Mouse (Mus musculus) layer of hippocampus, adult 9-10 months (tissue): ENCODE measurements around the gene Dync2h1.
"Not testable (repeated sequence)": the region's sequence is repeated elsewhere in the genome, so short reads cannot be mapped to it uniquely, and the experiment has no call there.

Experiments used
- DNase-seq: peaks from one replicate; pipeline ENCODE4 v3.0.0; 2022; ENCODE audit warnings: low spot score

Dync2h1 gene

GRCm38 (mm10) chr9:7184172-7184896 lies at the start of gene Dync2h1, which contains the start of gene Dcun1d5:
Gene Dync2h1 (minus strand): TSS chr9:7184446.
Gene Dcun1d5 (plus strand): TSS chr9:7184520.
- DNase-seq, result peak; percentile 82

DNA sequence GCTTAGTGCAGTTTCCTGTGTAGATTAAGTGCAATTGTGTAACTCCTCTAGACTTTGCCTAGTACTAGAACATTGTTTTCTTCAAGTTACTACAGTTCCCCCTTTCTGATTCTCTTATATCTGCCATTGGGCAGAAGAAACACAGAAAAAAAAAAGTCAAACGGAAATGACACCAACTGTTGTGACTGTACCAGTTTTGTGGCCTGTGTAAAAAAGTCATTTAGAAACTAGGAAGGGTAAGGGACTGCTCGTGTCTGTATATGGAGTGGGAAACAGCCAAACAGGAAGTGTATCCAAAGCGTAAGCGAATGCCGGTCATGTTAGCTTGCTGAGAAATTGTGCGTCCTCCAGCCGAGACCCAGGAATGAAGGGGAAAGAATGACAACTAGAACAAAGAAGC lies 37.2 kb upstream of the Dync2h1 start:
- DNase-seq, result peak; percentile 2

- peak; percentile 6 for DNase-seq
These were observed 36.8 kb upstream of the Dync2h1 start for GRCm38 (mm10) chr9:7221024-7221423.

- DNase-seq, result peak; percentile 5
These were observed 32.0 kb upstream of the Dync2h1 start for GRCm38 (mm10) chr9:7216240-7216639.

GRCm38 (mm10) chr9:7190694-7191093 lies 6.4 kb upstream of the Dync2h1 start:
- not testable (repeated sequence) for DNase-seq

- peak; percentile 5 for DNase-seq
These were observed 648 bp upstream of the Dync2h1 start for GRCm38 (mm10) chr9:7184897-7185291.

DNA sequence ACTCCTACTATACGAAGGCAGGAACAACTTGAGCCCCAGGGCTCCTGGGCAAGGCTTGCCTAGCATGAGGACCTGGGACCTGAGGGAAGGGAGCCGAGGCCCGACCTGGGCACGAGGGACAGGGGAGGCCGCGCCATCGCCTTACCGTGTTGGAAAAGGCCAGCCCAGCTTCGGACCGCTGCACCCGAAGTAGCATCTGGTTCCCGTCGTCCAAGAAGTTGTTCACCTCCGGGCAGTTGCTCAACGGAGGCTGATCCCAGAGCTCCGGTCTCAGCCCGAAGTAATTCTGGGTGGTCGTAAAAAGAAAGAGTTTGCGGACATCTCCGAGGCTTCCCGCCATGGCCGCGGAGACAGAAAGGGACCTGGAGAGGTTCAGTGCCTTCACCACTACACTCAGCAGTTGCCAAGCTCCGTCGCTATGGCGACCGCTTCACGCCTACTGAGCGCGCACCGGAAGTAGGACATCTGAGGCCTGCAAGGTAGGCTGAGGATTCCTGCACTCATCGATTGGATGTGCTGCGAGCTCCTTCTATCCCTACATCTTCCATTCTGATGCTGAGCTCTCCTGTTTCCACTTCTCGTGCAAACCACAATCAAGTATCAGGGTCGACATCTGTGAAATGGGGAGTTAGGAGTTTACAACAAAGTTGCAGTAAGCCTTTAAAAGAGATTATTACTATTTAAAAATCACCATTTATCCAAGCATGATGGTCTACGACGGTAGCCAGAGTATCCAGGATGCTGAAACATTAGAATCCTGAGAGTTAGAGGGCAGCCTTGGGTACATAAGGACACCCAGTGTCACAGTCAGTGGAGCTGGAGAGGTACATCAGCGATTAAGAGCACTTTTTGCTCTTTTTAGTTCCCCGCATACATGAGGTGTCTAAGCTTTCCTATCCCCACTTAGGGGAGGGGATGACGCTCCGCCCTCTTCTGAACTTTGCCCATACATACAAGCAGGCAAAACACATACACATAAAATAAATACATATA lies 7.3 kb downstream of the Dync2h1 start:
- peak; percentile 79 for DNase-seq

- no peak for DNase-seq
These were observed 10.5 kb downstream of the Dync2h1 start for GRCm38 (mm10) chr9:7173756-7174155.

GRCm38 (mm10) chr9:7167339-7167998 lies 16.8 kb downstream of the Dync2h1 start:
- DNase-seq, result no peak

GRCm38 (mm10) chr9:7160688-7161087 lies 23.6 kb downstream of the Dync2h1 start:
- no peak for DNase-seq

- no peak for DNase-seq
These were observed 24.5 kb downstream of the Dync2h1 start for GRCm38 (mm10) chr9:7159718-7160117.

DNA sequence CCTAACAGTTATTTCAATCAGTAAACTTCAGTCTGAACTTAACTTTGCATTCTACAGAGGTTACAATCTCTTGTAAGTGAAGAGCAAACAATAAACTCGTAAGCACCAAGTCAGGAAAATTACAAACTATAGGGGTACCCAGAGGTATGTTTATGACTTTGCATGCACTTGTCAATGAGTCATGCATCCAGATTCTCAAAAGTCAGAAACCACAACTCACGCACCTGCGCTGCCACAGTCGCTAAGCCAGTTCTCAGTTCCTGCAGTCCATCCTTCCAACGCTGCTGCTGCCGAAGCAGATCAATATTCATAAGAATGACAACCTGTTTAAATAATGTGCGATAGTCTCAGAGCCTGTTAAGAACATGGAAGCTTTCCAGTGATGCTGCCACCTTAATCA lies 25.6 kb downstream of the Dync2h1 start:
- no peak for DNase-seq

GRCm38 (mm10) chr9:7154391-7154790 lies 29.9 kb downstream of the Dync2h1 start:
- no peak for DNase-seq

- DNase-seq, result no peak
These were observed 61.4 kb downstream of the Dync2h1 start for GRCm38 (mm10) chr9:7122863-7123262.

GRCm38 (mm10) chr9:7110166-7110565 lies 74.1 kb downstream of the Dync2h1 start:
- no peak for DNase-seq

DNA sequence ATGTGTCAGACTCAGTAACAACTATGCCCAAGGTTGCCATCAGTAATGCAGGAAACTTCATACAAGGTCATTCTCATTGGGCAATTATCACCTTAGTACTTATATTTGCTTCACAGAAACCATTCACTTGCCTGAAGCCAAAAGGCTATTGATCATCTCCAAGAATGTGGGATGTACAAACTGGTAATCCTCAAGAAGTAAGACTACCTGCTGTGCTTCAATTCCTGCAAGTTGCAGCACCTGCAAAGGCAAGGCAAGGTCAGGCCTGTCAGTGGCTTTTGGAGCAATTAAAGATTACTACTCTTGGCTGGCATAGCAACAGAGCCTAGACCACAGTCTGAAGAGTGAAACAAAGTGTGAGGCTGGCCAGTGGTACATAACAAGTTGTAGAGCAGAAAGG lies 82.9 kb downstream of the Dync2h1 start:
- DNase-seq, result no peak

DNA sequence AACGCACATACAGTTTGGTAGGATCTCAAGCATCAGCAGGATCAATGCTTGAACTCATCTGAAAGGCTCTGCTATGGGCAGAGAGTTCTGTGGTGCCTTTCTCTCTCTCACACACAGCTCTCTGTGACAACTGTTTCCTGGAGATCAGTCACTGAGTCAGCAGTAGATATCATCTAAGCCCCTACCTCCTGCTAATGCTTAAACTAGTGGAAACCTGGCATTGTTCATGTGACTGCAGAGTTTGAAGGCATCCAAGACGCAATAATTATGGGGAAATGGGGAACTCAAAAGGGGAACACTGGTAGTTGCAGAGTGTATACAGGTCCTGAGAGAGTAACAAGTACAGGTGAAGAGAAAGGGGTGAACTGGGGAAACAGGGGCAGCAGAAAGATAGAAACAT lies 109.6 kb downstream of the Dync2h1 start:
- DNase-seq, result no peak

DNA sequence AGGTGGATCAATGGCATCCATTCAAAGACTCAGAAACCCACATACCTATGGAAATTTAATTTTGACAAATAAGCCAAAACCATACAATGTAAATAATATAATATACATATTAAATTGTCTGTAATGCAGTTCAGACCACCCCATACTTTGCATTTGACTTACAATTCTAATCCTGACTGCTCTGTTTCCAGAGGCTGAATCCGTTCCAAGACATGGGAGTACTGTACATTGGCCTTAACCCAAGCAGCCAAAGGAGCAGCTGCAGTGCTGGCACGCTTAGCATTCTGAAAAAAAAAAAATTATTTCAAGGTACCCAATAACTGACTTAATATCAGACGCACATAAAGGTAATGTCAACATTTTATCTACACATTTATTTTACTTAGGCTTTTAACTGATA lies 113.4 kb downstream of the Dync2h1 start:
- peak; percentile 5 for DNase-seq

DNA sequence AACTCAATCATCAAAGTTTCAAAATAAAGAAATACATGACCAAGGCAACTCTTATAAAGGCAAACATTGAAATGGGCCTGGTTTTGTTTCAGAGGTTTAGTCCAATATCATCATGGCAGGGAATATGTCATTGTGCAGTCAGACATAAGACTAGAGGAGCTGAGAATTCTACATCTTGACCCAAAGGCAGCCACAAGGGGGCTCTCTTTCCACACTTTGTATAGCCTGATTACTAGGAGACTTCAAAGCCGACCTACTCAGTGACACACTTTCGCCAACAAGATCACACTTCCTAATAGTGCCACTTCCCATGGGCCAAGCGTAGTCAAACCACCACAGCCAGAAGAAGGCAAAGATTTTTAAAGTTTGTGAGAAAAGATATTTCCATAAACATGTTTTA lies 133.7 kb downstream of the Dync2h1 start:
- no peak for DNase-seq

- no peak for DNase-seq
These were observed 141.5 kb downstream of the Dync2h1 start for GRCm38 (mm10) chr9:7042635-7043273.

GRCm38 (mm10) chr9:7041231-7041630 lies 143.0 kb downstream of the Dync2h1 start:
- no peak for DNase-seq

DNA sequence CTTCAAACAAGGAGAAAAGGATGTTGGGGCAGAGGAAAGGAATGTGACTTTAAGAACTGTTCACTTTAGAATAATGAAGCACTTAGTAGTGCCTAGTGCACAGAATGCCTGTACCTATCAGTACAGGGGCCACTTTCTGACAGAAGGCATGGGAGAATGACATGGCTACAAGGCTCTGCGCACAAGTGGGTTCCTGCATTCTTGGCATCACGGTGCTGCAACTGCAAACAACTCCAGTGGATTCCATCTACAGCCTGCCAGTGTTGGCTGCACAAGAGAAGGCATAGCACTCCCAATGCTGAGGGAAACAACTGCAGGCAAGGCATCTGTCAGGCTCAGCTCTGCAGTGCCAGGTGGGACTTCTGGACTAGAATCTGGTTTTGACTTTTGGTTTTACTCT lies 151.7 kb downstream of the Dync2h1 start:
- no peak for DNase-seq
